ENCODE assay signal across 10 mouse cellular contexts in genomic region chr16:17127292-17127691, GRCm38 (mm10). TPM values are rescaled to one million over a fixed set of nuclear protein-coding genes. Genes with fewer than 3 reads are reported as not detected.
DNase-seq lines count a peak whose midpoint lies in the region; ATAC-seq and TF ChIP-seq lines count a peak whose summit lies in the region.
"Had no signal": no experiment of that assay in that cellular context is flagged by ENCODE, and none has a peak within 500 bp of the region (broad histone marks: within the 10 kb centered on the region; RNA-seq: fewer than 3 reads in every experiment).

No protein-coding gene starts in this region.

- DNase-seq in forebrain, postnatal 0 days = no peak
- peak; percentile 45 for DNase-seq in midbrain, embryonic 14.5 days
- DNase-seq in limb, embryonic 10.5 days (ENCODE audit: low spot score) = peak; percentile 40
- peak; percentile 28 for DNase-seq in spleen, adult 12 weeks (ENCODE audit: low spot score)
- DNase-seq in cerebellum, adult 8-10 months = no peak

- no peaks in the 10 kb centered on the region for H3K36me3 ChIP-seq in forebrain, postnatal 0 days (ENCODE audit: insufficient read depth)
- H3K36me3 ChIP-seq in forebrain, embryonic 12.5 days (replicated peaks) = peaks cover 10% of the 10 kb centered on the region; the same call in 1 of the 2 replicates
- no peaks in the 10 kb centered on the region for H3K36me3 ChIP-seq in midbrain, embryonic 14.5 days (ENCODE audit: control insufficient read depth, insufficient read depth, low read length)
- H3K36me3 ChIP-seq in midbrain, embryonic 16.5 days (ENCODE audit: control insufficient read depth, insufficient read depth, low read length) = no peaks in the 10 kb centered on the region
- peaks cover 28% of the 10 kb centered on the region for H3K36me3 ChIP-seq in limb, embryonic 10.5 days
- H3K36me3 ChIP-seq: heart, embryonic 15.5 days had no signal

- peak; percentile 60 for TF ChIP-seq CTCF in forebrain, postnatal 0 days (IDR thresholded peaks at IDR 0.05; ENCODE audit: low read depth)
- TF ChIP-seq CTCF in cortical plate, adult 2 months (IDR thresholded peaks at IDR 0.05; ENCODE audit: extremely low read depth, insufficient read depth, low read length) = peak; percentile 65

- H3K4me2 ChIP-seq in forebrain, postnatal 0 days (ENCODE audit: low read depth) = no peak overlapping the region
- no peak overlapping the region for H3K4me2 ChIP-seq in forebrain, embryonic 12.5 days
- H3K4me2 ChIP-seq in midbrain, embryonic 14.5 days (ENCODE audit: low read length) = no peak overlapping the region
- no peak overlapping the region for H3K4me2 ChIP-seq in midbrain, embryonic 16.5 days (ENCODE audit: low read length)
- H3K4me2 ChIP-seq: heart, embryonic 15.5 days; midbrain, embryonic 12.5 days had no signal

- H3K4me3 ChIP-seq in forebrain, postnatal 0 days (ENCODE audit: low read depth, low read length) = no peak overlapping the region
- H3K4me3 ChIP-seq in forebrain, embryonic 12.5 days (replicated peaks) = no peak overlapping the region
- no peak overlapping the region for H3K4me3 ChIP-seq in midbrain, embryonic 14.5 days (replicated peaks; ENCODE audit: low read depth, low read length)
- no peak overlapping the region for H3K4me3 ChIP-seq in midbrain, embryonic 16.5 days (ENCODE audit: low read depth, low read length)
- H3K4me3 ChIP-seq in cortical plate, adult 2 months (ENCODE audit: insufficient read depth, low read length) = no peak overlapping the region
- H3K4me3 ChIP-seq in limb, embryonic 10.5 days = no peak overlapping the region
- H3K4me3 ChIP-seq: heart, embryonic 15.5 days; midbrain, embryonic 12.5 days had no signal

- H3K9ac ChIP-seq in forebrain, postnatal 0 days = no peak overlapping the region
- no peak overlapping the region; the same call in 1 of the 2 replicates for H3K9ac ChIP-seq in forebrain, embryonic 12.5 days
- H3K9ac ChIP-seq in midbrain, embryonic 14.5 days (replicated peaks; ENCODE audit: low read length) = no peak overlapping the region
- no peak overlapping the region for H3K9ac ChIP-seq in midbrain, embryonic 16.5 days (ENCODE audit: low read depth, low read length)
- H3K9ac ChIP-seq: heart, embryonic 15.5 days; midbrain, embryonic 12.5 days had no signal

- no peaks in the 10 kb centered on the region for H3K27me3 ChIP-seq in forebrain, postnatal 0 days (ENCODE audit: insufficient read depth, low read length)
- H3K27me3 ChIP-seq in forebrain, embryonic 12.5 days = no peaks in the 10 kb centered on the region
- no peaks in the 10 kb centered on the region for H3K27me3 ChIP-seq in midbrain, embryonic 14.5 days (ENCODE audit: control insufficient read depth, insufficient read depth, low read length)
- no peaks in the 10 kb centered on the region for H3K27me3 ChIP-seq in midbrain, embryonic 16.5 days (ENCODE audit: control insufficient read depth, insufficient read depth, low read depth, low read length)
- no peaks in the 10 kb centered on the region for H3K27me3 ChIP-seq in limb, embryonic 10.5 days (ENCODE audit: low read depth, poor library complexity, severe bottlenecking)
- H3K27me3 ChIP-seq: heart, embryonic 15.5 days had no signal

- no peak for TF ChIP-seq POLR2A in cortical plate, adult 2 months (IDR thresholded peaks at IDR 0.05; ENCODE audit: extremely low read depth, insufficient read depth, low read length)

- 0 out of 2 replicates have a peak, but pooled peaks cover 7% of the 10 kb centered on the region for H3K4me1 ChIP-seq in forebrain, postnatal 0 days (ENCODE audit: insufficient read depth)
- peaks cover 40% of the 10 kb centered on the region for H3K4me1 ChIP-seq in forebrain, embryonic 12.5 days
- H3K4me1 ChIP-seq in midbrain, embryonic 14.5 days (ENCODE audit: control insufficient read depth, insufficient read depth, low read length) = peaks cover 22% of the 10 kb centered on the region
- peaks cover 22% of the 10 kb centered on the region for H3K4me1 ChIP-seq in midbrain, embryonic 16.5 days (ENCODE audit: control insufficient read depth, insufficient read depth, low read length)
- H3K4me1 ChIP-seq in cortical plate, adult 2 months (ENCODE audit: control insufficient read depth, insufficient read depth, low read length) = no peaks in the 10 kb centered on the region
- peaks cover 46% of the 10 kb centered on the region for H3K4me1 ChIP-seq in limb, embryonic 10.5 days

- WGBS in forebrain, postnatal 0 days = 92% methylated on average over 1 of the region's 1 CpGs
- WGBS in forebrain, embryonic 12.5 days = 90% methylated on average over 1 of the region's 1 CpGs
- WGBS in midbrain, embryonic 14.5 days = 100% methylated on average over 1 of the region's 1 CpGs
- WGBS in midbrain, embryonic 16.5 days = 100% methylated on average over 1 of the region's 1 CpGs
- 100% methylated on average over 1 of the region's 1 CpGs for WGBS in limb, embryonic 10.5 days

- ATAC-seq in forebrain, postnatal 0 days = no peak
- no peak for ATAC-seq in forebrain, embryonic 12.5 days (ENCODE audit: low FRiP score)
- no peak for ATAC-seq in midbrain, embryonic 14.5 days (ENCODE audit: low FRiP score, low TSS enrichment)
- ATAC-seq in midbrain, embryonic 16.5 days = no peak

- no peak overlapping the region for H3K27ac ChIP-seq in forebrain, postnatal 0 days (ENCODE audit: low read depth, low read length)
- no peak overlapping the region for H3K27ac ChIP-seq in forebrain, embryonic 12.5 days
- no peak overlapping the region for H3K27ac ChIP-seq in midbrain, embryonic 14.5 days (replicated peaks; ENCODE audit: low read depth, low read length)
- no peak overlapping the region for H3K27ac ChIP-seq in midbrain, embryonic 16.5 days (ENCODE audit: low read length)
- no peak overlapping the region for H3K27ac ChIP-seq in cortical plate, adult 2 months (ENCODE audit: insufficient read depth, low read length)
- no peak overlapping the region for H3K27ac ChIP-seq in limb, embryonic 10.5 days
- H3K27ac ChIP-seq: heart, embryonic 15.5 days; midbrain, embryonic 12.5 days had no signal

- no peaks in the 10 kb centered on the region for H3K9me3 ChIP-seq in forebrain, postnatal 0 days (ENCODE audit: low read length)
- H3K9me3 ChIP-seq in forebrain, embryonic 12.5 days = no peaks in the 10 kb centered on the region
- no peaks in the 10 kb centered on the region for H3K9me3 ChIP-seq in midbrain, embryonic 14.5 days (ENCODE audit: control insufficient read depth, low read length)
- H3K9me3 ChIP-seq in midbrain, embryonic 16.5 days (replicated peaks; ENCODE audit: control insufficient read depth, low read length, poor library complexity, severe bottlenecking) = no peaks in the 10 kb centered on the region
- no peaks in the 10 kb centered on the region for H3K9me3 ChIP-seq in limb, embryonic 10.5 days (replicated peaks)
- H3K9me3 ChIP-seq: heart, embryonic 15.5 days; midbrain, embryonic 12.5 days had no signal

RNA-seq across cellular contexts. Expression of gene 2610318N02Rik, which starts 2.3 kb away (rescaled TPM):
- 3.8 and 5.4 TPM in 2 replicates for total RNA-seq in forebrain, postnatal 0 days (2014; rRNA removed)
- polyA plus RNA-seq in forebrain, postnatal 0 days (2015; fragmentation: Nextera tagmentation; extraction: Ambion mirVana) = 10.1 and 10.6 TPM in 2 replicates
- 79.2 and 79.9 TPM in 2 replicates for polyA plus RNA-seq in forebrain, embryonic 12.5 days (2016; fragmentation: Nextera tagmentation; extraction: Ambion mirVana)
- polyA plus RNA-seq in midbrain, embryonic 14.5 days (2014; fragmentation: Nextera tagmentation; extraction: Ambion mirVana) = 14.8 and 15.8 TPM in 2 replicates
- polyA plus RNA-seq in midbrain, embryonic 16.5 days (2015; fragmentation: Nextera tagmentation; extraction: Ambion mirVana) = 10.0 and 14.9 TPM in 2 replicates
- polyA plus RNA-seq in cortical plate, adult 2 months (2012; rRNA removed) = 1.8 and 2.5 TPM in 2 replicates
- 182 and 195 TPM in 2 replicates for polyA plus RNA-seq in limb, embryonic 10.5 days (2016; fragmentation: Nextera tagmentation; extraction: Ambion mirVana)

RNA-seq across cellular contexts. Expression of gene Sdf2l1, which starts 4.9 kb away (rescaled TPM):
- total RNA-seq in forebrain, postnatal 0 days (2014; rRNA removed) = 13.5 and 19.2 TPM in 2 replicates
- 16.2 and 19.9 TPM in 2 replicates for polyA plus RNA-seq in forebrain, postnatal 0 days (2015; fragmentation: Nextera tagmentation; extraction: Ambion mirVana)
- polyA plus RNA-seq in forebrain, embryonic 12.5 days (2016; fragmentation: Nextera tagmentation; extraction: Ambion mirVana) = 63.8 and 66.3 TPM in 2 replicates
- polyA plus RNA-seq in midbrain, embryonic 14.5 days (2014; fragmentation: Nextera tagmentation; extraction: Ambion mirVana) = 20.3 and 23.2 TPM in 2 replicates
- polyA plus RNA-seq in midbrain, embryonic 16.5 days (2015; fragmentation: Nextera tagmentation; extraction: Ambion mirVana) = 26.3 and 26.6 TPM in 2 replicates
- 16.7 and 18.4 TPM in 2 replicates for polyA plus RNA-seq in cortical plate, adult 2 months (2012; rRNA removed)
- polyA plus RNA-seq in limb, embryonic 10.5 days (2016; fragmentation: Nextera tagmentation; extraction: Ambion mirVana) = 87.4 and 114 TPM in 2 replicates

RNA-seq across cellular contexts. Expression of gene Ppil2, which starts 16.2 kb away (rescaled TPM):
- 100 and 104 TPM in 2 replicates for total RNA-seq in forebrain, postnatal 0 days (2014; rRNA removed)
- 99.3 and 111 TPM in 2 replicates for polyA plus RNA-seq in forebrain, postnatal 0 days (2015; fragmentation: Nextera tagmentation; extraction: Ambion mirVana)
- polyA plus RNA-seq in forebrain, embryonic 12.5 days (2016; fragmentation: Nextera tagmentation; extraction: Ambion mirVana) = 149 and 160 TPM in 2 replicates
- polyA plus RNA-seq in midbrain, embryonic 14.5 days (2014; fragmentation: Nextera tagmentation; extraction: Ambion mirVana) = 142 and 145 TPM in 2 replicates
- polyA plus RNA-seq in midbrain, embryonic 16.5 days (2015; fragmentation: Nextera tagmentation; extraction: Ambion mirVana) = 147 and 153 TPM in 2 replicates
- 108 and 114 TPM in 2 replicates for polyA plus RNA-seq in cortical plate, adult 2 months (2012; rRNA removed)
- 138 and 172 TPM in 2 replicates for polyA plus RNA-seq in limb, embryonic 10.5 days (2016; fragmentation: Nextera tagmentation; extraction: Ambion mirVana)

RNA-seq across cellular contexts. Expression of gene Ydjc, which starts 17.1 kb away (rescaled TPM):
- 57.4 and 73.2 TPM in 2 replicates for total RNA-seq in forebrain, postnatal 0 days (2014; rRNA removed)
- 44.7 and 45.0 TPM in 2 replicates for polyA plus RNA-seq in forebrain, postnatal 0 days (2015; fragmentation: Nextera tagmentation; extraction: Ambion mirVana)
- 8.0 and 9.6 TPM in 2 replicates for polyA plus RNA-seq in forebrain, embryonic 12.5 days (2016; fragmentation: Nextera tagmentation; extraction: Ambion mirVana)
- polyA plus RNA-seq in midbrain, embryonic 14.5 days (2014; fragmentation: Nextera tagmentation; extraction: Ambion mirVana) = 34.2 and 46.8 TPM in 2 replicates
- 42.0 and 51.3 TPM in 2 replicates for polyA plus RNA-seq in midbrain, embryonic 16.5 days (2015; fragmentation: Nextera tagmentation; extraction: Ambion mirVana)
- 30.5 and 30.6 TPM in 2 replicates for polyA plus RNA-seq in cortical plate, adult 2 months (2012; rRNA removed)
- polyA plus RNA-seq in limb, embryonic 10.5 days (2016; fragmentation: Nextera tagmentation; extraction: Ambion mirVana) = 4.1 and 7.0 TPM in 2 replicates

RNA-seq across cellular contexts. Expression of gene Ccdc116, which starts 19.7 kb away (rescaled TPM):
- 5.5 and 6.2 TPM in 2 replicates for total RNA-seq in forebrain, postnatal 0 days (2014; rRNA removed)
- polyA plus RNA-seq in forebrain, postnatal 0 days (2015; fragmentation: Nextera tagmentation; extraction: Ambion mirVana) = 2.5 and 4.1 TPM in 2 replicates
- 0.63 and 0.65 TPM in 2 replicates for polyA plus RNA-seq in forebrain, embryonic 12.5 days (2016; fragmentation: Nextera tagmentation; extraction: Ambion mirVana)
- polyA plus RNA-seq in midbrain, embryonic 14.5 days (2014; fragmentation: Nextera tagmentation; extraction: Ambion mirVana) = 2.0 and 2.7 TPM in 2 replicates
- polyA plus RNA-seq in midbrain, embryonic 16.5 days (2015; fragmentation: Nextera tagmentation; extraction: Ambion mirVana) = 3.3 and 4.4 TPM in 2 replicates
- 5.6 and 6.3 TPM in 2 replicates for polyA plus RNA-seq in cortical plate, adult 2 months (2012; rRNA removed)
- 0.40 and 0.63 TPM in 2 replicates for polyA plus RNA-seq in limb, embryonic 10.5 days (2016; fragmentation: Nextera tagmentation; extraction: Ambion mirVana)

Comparison
In these comparisons a context has a peak if more than half of its experiments do, and no peak if none do; other contexts are left out.
1. DNase-seq: peak in midbrain, embryonic 14.5 days (single experiment), limb, embryonic 10.5 days (single experiment) and spleen, adult 12 weeks (single experiment); none in forebrain, postnatal 0 days (single experiment) and cerebellum, adult 8-10 months (single experiment).